Mouse (Mus musculus): ENCODE results near the gene Rpl23a.

GRCm38 (mm10) chr11:78159557-78159956 is 23.8 kb downstream of the Rpl23a start:
- TF ChIP-seq CTCF (IDR thresholded peaks at IDR 0.05) (no peak), EP300 (IDR thresholded peaks at IDR 0.05) (no peak)
